Mouse (Mus musculus) ovary, adult 18-20 months (tissue): ENCODE results near the gene Adgrg6.

ENCODE experiments used
- DNase-seq: peaks from one replicate; pipeline ENCODE4 v3.0.0; 2022; ENCODE audit warnings: low spot score, mixed read lengths

Adgrg6 gene

GRCm38 (mm10) chr10:14483257-14483656, 62.2 kb downstream of the Adgrg6 start:
- no peak for DNase-seq

GRCm38 (mm10) chr10:14482483-14482882, 63.0 kb downstream of the Adgrg6 start:
- no peak for DNase-seq

GRCm38 (mm10) chr10:14480928-14481327, 64.5 kb downstream of the Adgrg6 start:
- no peak for DNase-seq

GRCm38 (mm10) chr10:14476393-14476792, 69.1 kb downstream of the Adgrg6 start:
- no peak for DNase-seq

GRCm38 (mm10) chr10:14475641-14476040, 69.8 kb downstream of the Adgrg6 start:
- no peak for DNase-seq

GRCm38 (mm10) chr10:14474541-14475305, 70.7 kb downstream of the Adgrg6 start:
- no peak for DNase-seq

GRCm38 (mm10) chr10:14471039-14471550, 74.4 kb downstream of the Adgrg6 start:
- DNase-seq = no peak

GRCm38 (mm10) chr10:14468623-14469022, 76.8 kb downstream of the Adgrg6 start:
- no peak for DNase-seq

GRCm38 (mm10) chr10:14463796-14464511, 81.5 kb downstream of the Adgrg6 start:
- DNase-seq = no peak

GRCm38 (mm10) chr10:14460933-14461514, 84.4 kb downstream of the Adgrg6 start:
- DNase-seq = no peak

GRCm38 (mm10) chr10:14460252-14460932, 85.1 kb downstream of the Adgrg6 start:
- peak; percentile 33 for DNase-seq

- no peak for DNase-seq
Measured at GRCm38 (mm10) chr10:14459819-14460218, 85.6 kb downstream of the Adgrg6 start.

GRCm38 (mm10) chr10:14459330-14459729, 86.1 kb downstream of the Adgrg6 start:
- DNase-seq = no peak

- DNase-seq = no peak
Measured at GRCm38 (mm10) chr10:14454481-14454880, 91.0 kb downstream of the Adgrg6 start.

- no peak for DNase-seq
Measured at GRCm38 (mm10) chr10:14451811-14452210, 93.6 kb downstream of the Adgrg6 start.

- no peak for DNase-seq
Measured at GRCm38 (mm10) chr10:14450073-14450472, 95.4 kb downstream of the Adgrg6 start.

- DNase-seq = no peak
Measured at GRCm38 (mm10) chr10:14445590-14446291, 99.7 kb downstream of the Adgrg6 start.

GRCm38 (mm10) chr10:14440860-14441579, 104.4 kb downstream of the Adgrg6 start:
- no peak for DNase-seq

- DNase-seq = no peak
Measured at GRCm38 (mm10) chr10:14404070-14404469, 141.4 kb downstream of the Adgrg6 start.

- no peak for DNase-seq
Measured at GRCm38 (mm10) chr10:14401744-14402143, 143.7 kb downstream of the Adgrg6 start.
